Mouse (Mus musculus) intestine, postnatal 0 days (tissue): ENCODE measurements around the gene Asphd2. TPM values are rescaled to one million over a fixed set of nuclear protein-coding genes. Genes with fewer than 3 reads are reported as not detected.

ENCODE experiments used
- ATAC-seq: fragments of 200-750 bp; cut with Nextera tagmentation; 2 replicates; pipeline ENCODE4 v1.8.0; 2017; ENCODE audit warnings: mild to moderate bottlenecking, moderate TSS enrichment, moderate library complexity
- H3K27ac ChIP-seq: fragments of 300-500 bp; sonication (generic); 2 replicates; pipeline ENCODE4 v1.5.1; 2014; ENCODE audit warnings: mild to moderate bottlenecking, low read depth, low read length, moderate library complexity
- H3K27me3 ChIP-seq: fragments of 300-500 bp; sonication (generic); replicated peaks from 2 replicates; pipeline ENCODE4 v1.6.1; 2014; ENCODE audit warnings: low read length, mixed read lengths; ENCODE audit not compliant: control insufficient read depth, insufficient read depth
- H3K36me3 ChIP-seq: fragments of 300-500 bp; sonication (generic); 2 replicates; pipeline ENCODE4 v1.6.1; 2014; ENCODE audit warnings: mild to moderate bottlenecking, moderate library complexity; ENCODE audit not compliant: control insufficient read depth, insufficient read depth
- H3K4me1 ChIP-seq: fragments of 300-500 bp; sonication (generic); replicated peaks from 2 replicates; pipeline ENCODE4 v1.6.1; 2014; ENCODE audit warnings: antibody characterized with exemption, low read length, mixed read lengths; ENCODE audit not compliant: control insufficient read depth, insufficient read depth
- H3K4me2 ChIP-seq: fragments of 300-500 bp; sonication (generic); replicated peaks from 2 replicates; pipeline ENCODE4 v1.6.1; 2014; ENCODE audit warnings: low read depth, mild to moderate bottlenecking, moderate library complexity
- H3K4me3 ChIP-seq: fragments of 300-500 bp; sonication (generic); 2 replicates; pipeline ENCODE4 v1.5.1; 2014; ENCODE audit warnings: low read depth, low read length
- H3K9ac ChIP-seq: fragments of 300-500 bp; sonication (generic); 2 replicates; pipeline ENCODE4 v1.6.1; 2014; ENCODE audit warnings: mild to moderate bottlenecking, low read depth, low read length
- H3K9me3 ChIP-seq: fragments of 300-500 bp; sonication (generic); 2 replicates; pipeline ENCODE4 v1.6.1; 2016; ENCODE audit warnings: mixed run types; ENCODE audit not compliant: control insufficient read depth
- CTCF ChIP-seq: sonication (generic); IDR thresholded peaks from 2 replicates; pipeline ENCODE4 v1.5.1; 2016; ENCODE audit warnings: low read depth, mild to moderate bottlenecking, control low read depth, antibody characterized with exemption, moderate library complexity
- WGBS: fragments of 180-500 bp; shearing (Covaris S2); extraction: QIAGEN DNeasy Blood & Tissue Kit; methylation state at CpG from one replicate; pipeline ENCODE4 v1.1.7; 2014; 5-methylcytosine and 5-hydroxymethylcytosine counted together
- polyA plus RNA-seq: library from polyadenylated mRNA; unstranded; fragments of >200 nt; fragmentation: Nextera tagmentation; extraction: Ambion mirVana; gene quantifications from 2 replicates; pipeline ENCODE4 v1.2.1, GENCODE M21; 2015

Asphd2 gene
- polyA plus RNA-seq, 1 experiment from 2014 or later = 4.6 TPM

GRCm38 (mm10) chr5:112367338-112367737 lies 27.3 kb downstream of the Asphd2 start:
- Histone ChIP-seq H3K27ac (no peak overlapping the region), H3K36me3 (peaks cover 91% of the 10 kb centered on the region), H3K27me3 (no peaks in the 10 kb centered on the region), H3K4me2 (no peak overlapping the region), H3K9me3 (no peaks in the 10 kb centered on the region), H3K4me1 (no peaks in the 10 kb centered on the region), H3K9ac (no peak overlapping the region), H3K4me3 (no peak overlapping the region)
- WGBS = 91% methylated on average over 4 of the region's 4 CpGs
- TF ChIP-seq CTCF = peak; percentile 20; the same call in 1 of the 2 replicates
- no peak for ATAC-seq

- Histone ChIP-seq H3K27me3 (no peaks in the 10 kb centered on the region), H3K9me3 (no peaks in the 10 kb centered on the region), H3K9ac (no peak overlapping the region), H3K4me2 (no peak overlapping the region), H3K27ac (no peak overlapping the region), H3K36me3 (peaks cover 90% of the 10 kb centered on the region), H3K4me1 (no peaks in the 10 kb centered on the region), H3K4me3 (no peak overlapping the region)
- WGBS = 97% methylated on average over 6 of the region's 6 CpGs
- no peak for TF ChIP-seq CTCF
- ATAC-seq = no peak
These were observed 27.8 kb downstream of the Asphd2 start for GRCm38 (mm10) chr5:112366879-112367278.

GRCm38 (mm10) chr5:112364184-112364797 lies 30.4 kb downstream of the Asphd2 start:
- Histone ChIP-seq H3K27ac (no peak overlapping the region), H3K36me3 (peaks cover 67% of the 10 kb centered on the region), H3K4me1 (no peaks in the 10 kb centered on the region), H3K9ac (no peak overlapping the region), H3K4me3 (no peak overlapping the region), H3K9me3 (no peaks in the 10 kb centered on the region), H3K27me3 (no peaks in the 10 kb centered on the region), H3K4me2 (no peak overlapping the region)
- WGBS = 70% methylated on average over 10 of the region's 10 CpGs
- no peak for ATAC-seq
- no peak for TF ChIP-seq CTCF

GRCm38 (mm10) chr5:112360077-112360476 lies 34.6 kb downstream of the Asphd2 start:
- H3K4me2 ChIP-seq = 0 out of 2 replicates have a peak overlapping the region, but pooled peaks have one; percentile 17
- H3K9me3 ChIP-seq = no peaks in the 10 kb centered on the region
- H3K9ac ChIP-seq = no peak overlapping the region
- no peaks in the 10 kb centered on the region for H3K27me3 ChIP-seq
- peak overlapping the region; percentile 58 for H3K27ac ChIP-seq
- TF ChIP-seq CTCF = no peak
- WGBS = 56% methylated on average over 3 of the region's 3 CpGs
- ATAC-seq = peak; percentile 75
- peaks cover 49% of the 10 kb centered on the region for H3K36me3 ChIP-seq
- no peak overlapping the region for H3K4me3 ChIP-seq
- H3K4me1 ChIP-seq = no peaks in the 10 kb centered on the region

DNA sequence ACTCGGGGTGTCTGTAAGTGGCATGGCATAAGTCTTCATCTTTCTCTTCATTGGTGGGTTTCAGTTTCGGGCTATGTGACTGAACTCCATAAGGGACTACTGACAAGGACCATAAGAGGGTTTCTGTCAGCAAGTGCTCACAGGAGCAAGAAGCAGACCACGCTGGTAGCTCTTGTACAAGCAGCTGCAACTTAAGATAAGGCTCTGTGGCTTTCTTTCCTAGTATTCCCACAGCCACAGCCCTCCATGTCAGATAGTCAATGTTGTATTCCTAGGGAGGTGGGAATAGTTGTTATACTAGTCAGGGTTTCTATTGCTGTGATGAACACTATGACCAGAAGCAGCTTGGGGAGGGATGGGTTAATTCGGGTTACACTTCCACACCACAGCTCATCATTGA lies 35.1 kb downstream of the Asphd2 start:
- H3K9ac ChIP-seq = no peak overlapping the region

DNA sequence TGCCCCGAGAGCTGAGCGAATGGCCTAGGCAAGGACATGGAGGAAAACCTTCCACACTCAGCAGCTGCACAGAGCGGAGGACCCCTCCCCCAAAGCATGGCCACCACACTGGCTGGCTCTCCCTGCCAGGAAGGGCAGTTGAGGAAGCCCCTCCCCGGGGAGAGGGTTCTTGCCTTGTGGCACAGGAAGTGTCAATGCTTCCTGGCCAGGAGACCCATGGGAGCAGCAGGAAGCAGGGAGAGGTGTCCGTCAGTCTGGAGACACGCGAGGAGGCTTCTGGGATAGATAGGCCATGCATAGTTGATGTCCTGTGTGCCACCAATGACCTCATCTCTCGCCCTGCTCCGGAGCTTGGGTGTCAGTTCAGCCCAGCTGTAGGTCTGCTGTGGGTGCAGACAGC lies 38.3 kb downstream of the Asphd2 start:
- 89% methylated on average over 9 of the region's 9 CpGs for WGBS
- TF ChIP-seq CTCF = no peak
- peaks cover 42% of the 10 kb centered on the region for H3K36me3 ChIP-seq
- ATAC-seq = no peak
- H3K27ac ChIP-seq = no peak overlapping the region
- no peak overlapping the region for H3K4me3 ChIP-seq
- H3K4me2 ChIP-seq = no peak overlapping the region
- H3K9me3 ChIP-seq = no peaks in the 10 kb centered on the region
- no peaks in the 10 kb centered on the region for H3K27me3 ChIP-seq
- H3K9ac ChIP-seq = no peak overlapping the region
- no peaks in the 10 kb centered on the region for H3K4me1 ChIP-seq

More for the DNA sequence above, 35.1 kb downstream of the Asphd2 start:
- Histone ChIP-seq H3K4me3 (no peak overlapping the region), H3K4me1 (no peaks in the 10 kb centered on the region), H3K27me3 (no peaks in the 10 kb centered on the region), H3K9me3 (no peaks in the 10 kb centered on the region), H3K4me2 (no peak overlapping the region), H3K36me3 (peaks cover 49% of the 10 kb centered on the region), H3K27ac (peak overlapping the region; percentile 58)
- WGBS = 87% methylated on average over 4 of the region's 4 CpGs
- ATAC-seq = no peak
- no peak for TF ChIP-seq CTCF

DNA sequence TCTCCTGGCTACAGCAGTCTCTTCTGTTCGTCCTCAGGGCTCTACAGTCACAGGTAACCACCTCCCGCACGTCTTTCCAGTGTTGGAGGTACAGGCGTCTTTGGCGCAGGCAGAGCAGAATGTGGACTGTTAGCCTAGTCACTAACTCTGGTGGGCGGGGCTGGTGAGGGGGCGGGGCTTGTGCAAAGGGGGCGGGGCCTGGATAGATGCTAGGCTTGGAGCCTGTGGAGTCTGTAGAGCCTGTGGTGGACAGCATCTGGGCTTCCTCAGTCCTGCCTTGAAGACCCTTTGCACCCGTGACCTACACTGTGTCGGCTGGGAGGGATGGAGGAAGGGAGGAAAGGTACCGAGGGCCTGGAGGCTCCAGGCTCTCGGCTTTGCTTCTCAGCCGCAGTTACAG lies 38.8 kb downstream of the Asphd2 start, which contains the start of gene Gm6583:
TSS of gene Gm6583 (minus strand) at position 124 of the 400 bp plus-strand sequence.
- H3K4me2 ChIP-seq = no peak within 1 kb of the TSS
- H3K4me3 ChIP-seq = no peak within 1 kb of the TSS
- peak within 1 kb of the TSS; percentile 35; the same call in 1 of the 2 replicates for H3K27ac ChIP-seq
- ATAC-seq = 0 out of 2 replicates have a peak, but pooled peaks have one; percentile 21
- no peak within 1 kb of the TSS for H3K9ac ChIP-seq
- no peaks in the 10 kb centered on the region for H3K9me3 ChIP-seq
- no peak for TF ChIP-seq CTCF
- no peaks in the 10 kb centered on the region for H3K27me3 ChIP-seq
- H3K4me1 ChIP-seq = no peaks in the 10 kb centered on the region
- H3K36me3 ChIP-seq = peaks cover 46% of the 10 kb centered on the region
- WGBS = 56% methylated on average over 13 of the region's 13 CpGs
